Mouse (Mus musculus): ENCODE data around the gene Tmem132b. TPM values are rescaled to one million over a fixed set of nuclear protein-coding genes. Genes with fewer than 3 reads are reported as not detected.

Tmem132b gene
- polyA plus RNA-seq, 1 experiment = 0.01 TPM

- Histone ChIP-seq H3K27me3 (ENCODE audit: control insufficient read depth, insufficient read depth, insufficient read length) (no peaks in the 10 kb centered on the region), H3K4me2 (ENCODE audit: low read depth) (no peak overlapping the region), H3ac (ENCODE audit: control insufficient read depth, insufficient read length) (no peak overlapping the region), H3K36me3 (ENCODE audit: control insufficient read depth, insufficient read depth) (no peaks in the 10 kb centered on the region), H3K4me3 (no peak overlapping the region), H3K79me2 (ENCODE audit: control insufficient read depth, insufficient read depth) (no peaks in the 10 kb centered on the region)
- TF ChIP-seq USF1 (IDR thresholded peaks at IDR 0.05; ENCODE audit: low read depth) (no peak), MAX (IDR thresholded peaks at IDR 0.05; ENCODE audit: low read depth) (no peak), TCF12 (IDR thresholded peaks at IDR 0.05; ENCODE audit: insufficient read depth, poor library complexity, severe bottlenecking) (no peak)
These were observed 297.8 kb downstream of the Tmem132b start for GRCm38 (mm10) chr5:125829342-125829741.

- Histone ChIP-seq H3K79me2 (ENCODE audit: control insufficient read depth, insufficient read depth) (no peaks in the 10 kb centered on the region), H3K4me3 (no peak overlapping the region), H3K36me3 (ENCODE audit: control insufficient read depth, insufficient read depth) (no peaks in the 10 kb centered on the region), H3ac (ENCODE audit: control insufficient read depth, insufficient read length) (no peak overlapping the region), H3K27me3 (ENCODE audit: control insufficient read depth, insufficient read depth, insufficient read length) (no peaks in the 10 kb centered on the region), H3K4me2 (ENCODE audit: low read depth) (no peak overlapping the region)
- TF ChIP-seq SRF (IDR thresholded peaks at IDR 0.05; ENCODE audit: control insufficient read depth, insufficient read length, low read depth) (no peak), E2F4 (IDR thresholded peaks at IDR 0.05; ENCODE audit: insufficient read depth) (no peak), MAX (IDR thresholded peaks at IDR 0.05; ENCODE audit: low read depth) (no peak), REST (IDR thresholded peaks at IDR 0.05; ENCODE audit: insufficient read depth, insufficient read length) (no peak), CEBPB (IDR thresholded peaks at IDR 0.05; ENCODE audit: insufficient read depth, poor library complexity, severe bottlenecking) (no peak), POLR2A (IDR thresholded peaks at IDR 0.05; ENCODE audit: insufficient read length, low read depth) (no peak), POLR2AphosphoS2 (IDR thresholded peaks at IDR 0.05; ENCODE audit: insufficient read length, low read depth) (no peak), TCF12 (IDR thresholded peaks at IDR 0.05; ENCODE audit: insufficient read depth, poor library complexity, severe bottlenecking) (no peak), MYOD1 (IDR thresholded peaks at IDR 0.05; ENCODE audit: control insufficient read depth in 1 of 3, insufficient read length in 2 of 3, low read depth in 2 of 3) (no peak), USF1 (IDR thresholded peaks at IDR 0.05; ENCODE audit: low read depth) (no peak), TCF3 (IDR thresholded peaks at IDR 0.05; ENCODE audit: insufficient read length, low read depth) (no peak), MYOG (IDR thresholded peaks at IDR 0.05; ENCODE audit: control insufficient read depth in 1 of 3, insufficient read depth in 1 of 3, insufficient read length in 2 of 3, low read depth in 2 of 3) (no peak)
These were observed 304.3 kb downstream of the Tmem132b start for GRCm38 (mm10) chr5:125835890-125836289.

GRCm38 (mm10) chr5:125836761-125837160, 305.2 kb downstream of the Tmem132b start:
- Histone ChIP-seq H3K4me2 (ENCODE audit: low read depth) (no peak overlapping the region), H3K4me3 (no peak overlapping the region), H3K27me3 (ENCODE audit: control insufficient read depth, insufficient read depth, insufficient read length) (no peaks in the 10 kb centered on the region), H3K79me2 (ENCODE audit: control insufficient read depth, insufficient read depth) (no peaks in the 10 kb centered on the region), H3K36me3 (ENCODE audit: control insufficient read depth, insufficient read depth) (no peaks in the 10 kb centered on the region), H3ac (ENCODE audit: control insufficient read depth, insufficient read length) (no peak overlapping the region)
- TF ChIP-seq MYOG (IDR thresholded peaks at IDR 0.05; ENCODE audit: control insufficient read depth in 1 of 3, insufficient read depth in 1 of 3, insufficient read length in 2 of 3, low read depth in 2 of 3) (no peak), TCF12 (IDR thresholded peaks at IDR 0.05; ENCODE audit: insufficient read depth, poor library complexity, severe bottlenecking) (no peak), POLR2A (IDR thresholded peaks at IDR 0.05; ENCODE audit: insufficient read length, low read depth) (no peak), REST (IDR thresholded peaks at IDR 0.05; ENCODE audit: insufficient read depth, insufficient read length) (no peak), TCF3 (IDR thresholded peaks at IDR 0.05; ENCODE audit: insufficient read length, low read depth) (no peak), SRF (IDR thresholded peaks at IDR 0.05; ENCODE audit: control insufficient read depth, insufficient read length, low read depth) (no peak), CEBPB (IDR thresholded peaks at IDR 0.05; ENCODE audit: insufficient read depth, poor library complexity, severe bottlenecking) (no peak), USF1 (IDR thresholded peaks at IDR 0.05; ENCODE audit: low read depth) (no peak), MAX (IDR thresholded peaks at IDR 0.05; ENCODE audit: low read depth) (no peak), POLR2AphosphoS2 (IDR thresholded peaks at IDR 0.05; ENCODE audit: insufficient read length, low read depth) (no peak), MYOD1 (IDR thresholded peaks at IDR 0.05; ENCODE audit: control insufficient read depth in 1 of 3, insufficient read length in 2 of 3, low read depth in 2 of 3) (no peak), E2F4 (IDR thresholded peaks at IDR 0.05; ENCODE audit: insufficient read depth) (no peak)

Other genes with a start within 250 kb of the Tmem132b start
- gene Scarb1, start 190.7 kb upstream of the Tmem132b start, polyA plus RNA-seq (2012; fragmentation: generic; extraction: Trizol) = 28.6 TPM
- gene Gm10382, start 142.5 kb upstream of the Tmem132b start, polyA plus RNA-seq (2012; fragmentation: generic; extraction: Trizol) = 1.9 TPM
- gene Ubc, start 141.6 kb upstream of the Tmem132b start, polyA plus RNA-seq (2012; fragmentation: generic; extraction: Trizol) = 878 TPM
- 17.2 TPM for gene Dhx37, start 97.7 kb upstream of the Tmem132b start, polyA plus RNA-seq (2012; fragmentation: generic; extraction: Trizol)
- gene Bri3bp, start 90.2 kb upstream of the Tmem132b start, polyA plus RNA-seq (2012; fragmentation: generic; extraction: Trizol) = 24.8 TPM
- gene Aacs, start 56.0 kb upstream of the Tmem132b start, polyA plus RNA-seq (2012; fragmentation: generic; extraction: Trizol) = 70.7 TPM